Mouse (Mus musculus): ENCODE data around the gene Sorcs3.

The Sorcs3 gene

DNA sequence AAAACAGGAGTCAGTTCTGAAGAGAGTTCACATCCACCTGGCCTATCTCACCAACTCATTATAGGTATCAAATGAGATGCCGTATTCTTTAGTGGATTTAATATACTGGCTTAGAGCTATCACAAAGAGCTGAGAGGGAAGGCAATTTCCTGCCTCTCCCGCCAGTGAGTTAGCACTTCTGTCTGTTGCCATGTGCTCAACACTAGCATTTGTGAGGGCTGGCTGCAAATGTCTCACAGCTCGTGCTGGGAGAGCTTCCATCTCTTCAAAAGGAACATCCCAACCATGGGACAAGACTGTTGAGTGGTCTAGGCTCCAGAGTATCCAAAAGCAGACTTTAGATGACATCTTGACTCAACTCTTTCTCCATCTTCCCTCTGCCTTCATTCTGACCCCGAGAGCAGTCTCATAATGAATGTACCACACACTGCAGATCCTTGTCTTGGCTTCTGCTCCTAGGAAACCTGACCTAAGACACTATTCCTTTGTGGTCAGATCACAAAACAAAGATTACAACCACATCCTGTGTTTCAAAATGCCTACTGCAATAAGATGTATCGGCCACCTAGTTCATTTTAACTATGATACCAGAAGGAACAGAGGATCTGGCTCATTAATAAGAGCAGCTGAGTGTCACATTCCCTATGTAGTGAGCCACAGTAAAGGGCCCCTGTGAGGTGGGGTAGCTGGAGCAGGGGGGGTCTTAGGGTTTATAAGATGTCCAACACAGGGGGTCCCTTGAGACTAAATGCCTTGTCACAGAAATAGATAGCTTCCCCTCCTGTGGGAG lies 614.9 kb downstream of the Sorcs3 start:
- DNase-seq (ENCODE audit: low read depth, low spot score): no peak

DNA sequence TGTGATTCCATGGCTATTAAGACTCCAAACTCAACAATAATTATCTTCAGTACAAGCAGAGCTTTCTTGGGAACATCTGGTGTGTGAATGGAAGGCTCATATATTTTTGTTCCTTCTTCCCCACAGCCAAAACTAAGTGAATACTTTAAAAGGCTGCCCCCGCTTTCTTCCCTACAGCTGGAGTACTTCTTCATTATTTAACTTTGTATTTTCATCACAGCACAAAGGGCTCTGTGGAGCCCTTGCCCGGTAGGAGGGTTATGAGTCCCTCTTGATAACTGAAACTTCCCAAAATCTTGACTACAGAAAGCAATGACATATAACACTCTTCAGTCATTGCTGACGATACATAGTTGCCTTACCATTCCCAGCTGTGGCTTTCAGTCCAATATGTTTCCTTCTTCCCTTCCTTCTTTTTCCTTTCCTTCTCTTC lies 615.5 kb downstream of the Sorcs3 start:
- no peak for DNase-seq (ENCODE audit: low read depth, low spot score)

DNA sequence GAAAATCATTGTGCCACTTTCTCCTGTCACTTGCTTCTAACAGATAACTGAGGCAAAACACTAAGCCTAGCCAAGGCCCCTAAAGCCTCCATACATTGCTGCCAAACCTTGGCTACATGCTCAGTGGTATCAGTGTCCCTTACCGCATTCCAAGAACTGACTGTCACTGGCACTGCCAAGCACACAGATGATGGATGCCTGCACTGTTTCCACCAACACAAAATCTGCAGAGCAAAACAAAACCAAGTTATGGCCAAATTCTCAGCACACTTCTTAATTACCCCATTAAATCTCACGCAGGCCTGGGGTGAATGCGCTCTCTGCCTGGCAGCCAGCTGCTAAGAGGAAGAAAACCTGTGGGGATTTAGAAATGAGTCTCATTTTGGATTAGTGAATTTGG lies 628.5 kb downstream of the Sorcs3 start:
- no peak for DNase-seq (ENCODE audit: low read depth, low spot score)

DNA sequence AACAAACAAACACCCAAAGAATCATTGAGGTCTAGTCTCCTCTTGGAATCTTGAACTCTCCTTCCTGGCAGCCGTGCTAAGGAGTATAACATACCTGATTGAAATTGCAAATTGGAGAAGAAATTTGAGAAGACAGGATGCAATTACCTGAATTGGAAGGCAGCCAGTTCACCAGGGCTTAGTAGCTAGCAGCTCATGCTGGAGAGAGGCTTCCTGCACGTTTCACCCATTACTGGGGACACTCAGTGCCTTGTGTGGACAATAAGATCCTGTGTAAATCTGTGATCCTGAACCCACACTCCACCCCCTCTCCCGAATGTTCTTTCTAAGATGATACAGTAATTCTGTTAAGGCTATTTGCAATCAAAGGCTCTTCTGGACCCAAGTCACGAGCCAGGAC lies 633.6 kb downstream of the Sorcs3 start:
- DNase-seq (ENCODE audit: low read depth, low spot score): no peak

DNA sequence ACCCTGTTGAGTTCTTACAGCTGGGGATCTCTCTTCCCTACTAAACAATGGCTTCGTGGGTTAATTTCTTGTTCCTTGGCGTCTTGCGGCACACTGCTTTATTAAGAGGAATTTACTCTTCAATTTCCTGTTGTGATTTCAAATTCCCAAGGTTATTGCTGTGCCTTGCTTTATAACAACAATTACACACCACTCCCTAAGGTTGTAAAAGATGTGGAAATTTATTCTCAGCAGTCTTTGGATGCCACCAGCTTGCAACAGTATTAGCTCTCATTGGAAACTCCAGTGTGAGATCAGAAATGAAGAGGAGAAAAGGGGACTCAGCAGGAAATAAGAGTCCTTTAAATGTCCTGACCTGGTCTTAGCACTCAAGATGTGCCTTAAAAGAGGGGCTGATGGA lies 641.9 kb downstream of the Sorcs3 start:
- DNase-seq (ENCODE audit: low read depth, low spot score): no peak

DNA sequence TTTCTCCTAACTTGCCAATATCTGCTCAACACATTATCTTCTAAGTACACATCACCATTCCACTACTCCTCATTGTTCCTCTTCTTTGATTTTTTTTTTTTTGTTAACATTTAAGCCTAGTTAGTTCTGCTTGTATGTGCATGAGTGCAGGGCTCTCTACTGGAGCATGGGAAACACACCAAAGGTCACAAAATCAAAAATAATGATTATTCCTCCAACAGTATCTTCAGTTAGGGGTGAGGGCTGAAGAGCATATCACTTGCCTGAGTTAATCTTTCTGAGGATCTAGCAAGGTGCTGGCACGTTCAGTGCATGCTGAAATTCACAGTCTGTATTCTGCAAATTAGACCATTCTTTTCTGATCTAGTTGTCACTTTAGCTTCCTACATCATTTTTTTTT lies 644.6 kb downstream of the Sorcs3 start:
- no peak for DNase-seq (ENCODE audit: low read depth, low spot score)
